Mouse (Mus musculus) ES-Bruce4 (cell line): ENCODE results near the gene Tlx2. TPM values are rescaled to one million over a fixed set of nuclear protein-coding genes. Genes with fewer than 3 reads are reported as not detected.

Experiments used
- H3K27ac ChIP-seq: 2 replicates; pipeline ENCODE4 v1.5.1; 2012; ENCODE audit warnings: low read length, inconsistent platforms; ENCODE audit not compliant: insufficient read depth
- H3K27me3 ChIP-seq: 2 replicates; pipeline ENCODE4 v1.6.1; 2012; ENCODE audit warnings: mild to moderate bottlenecking, low read length, inconsistent platforms; ENCODE audit not compliant: control insufficient read depth, poor library complexity, insufficient read depth, severe bottlenecking
- H3K36me3 ChIP-seq: 2 replicates; pipeline ENCODE4 v1.6.1; 2012; ENCODE audit warnings: inconsistent platforms, mild to moderate bottlenecking, low read length, moderate library complexity; ENCODE audit not compliant: control insufficient read depth, poor library complexity, insufficient read depth, severe bottlenecking
- H3K4me1 ChIP-seq: one replicate; pipeline ENCODE4 v1.8.1; 2011; ENCODE audit warnings: low read length; ENCODE audit not compliant: control insufficient read depth, insufficient read depth
- H3K4me3 ChIP-seq: 2 replicates; pipeline ENCODE4 v1.5.1; 2011; ENCODE audit warnings: low read depth, mild to moderate bottlenecking, low read length
- H3K9ac ChIP-seq: 2 replicates; pipeline ENCODE4 v1.6.1; 2012; ENCODE audit warnings: low read depth, mild to moderate bottlenecking, inconsistent platforms; ENCODE audit not compliant: poor library complexity, severe bottlenecking
- H3K9me3 ChIP-seq: replicated peaks from 2 replicates; pipeline ENCODE4 v1.6.1; 2012; ENCODE audit warnings: mild to moderate bottlenecking, low read length, inconsistent platforms; ENCODE audit not compliant: control insufficient read depth, poor library complexity, insufficient read depth, severe bottlenecking
- CTCF ChIP-seq: IDR thresholded peaks from one replicate; pipeline ENCODE4 v1.8.1; 2011; ENCODE audit warnings: low read depth, low read length
- EP300 ChIP-seq: IDR thresholded peaks from 2 replicates; pipeline ENCODE4 v1.6.1; 2011; ENCODE audit warnings: low read depth, low read length; ENCODE audit not compliant: insufficient read depth
- POLR2A ChIP-seq: IDR thresholded peaks from one replicate; pipeline ENCODE4 v1.8.1; 2011; ENCODE audit warnings: low read length; ENCODE audit not compliant: insufficient read depth
- polyA plus RNA-seq: library from polyadenylated mRNA; stranded (reverse); fragments of >200 nt; gene quantifications from 2 replicates; pipeline ENCODE4 v1.2.4, GENCODE M21; 2011; ENCODE audit warnings: low read depth; ENCODE audit not compliant: missing spikeins, insufficient read depth, insufficient read length

Gene Tlx2
- polyA plus RNA-seq, 1 experiment: not detected

GRCm38 (mm10) chr6:83116373-83117164 lies 46.5 kb upstream of the Tlx2 start:
- Histone ChIP-seq H3K27ac (no peak overlapping the region), H3K9me3 (no peaks in the 10 kb centered on the region), H3K9ac (peak overlapping the region; percentile 73), H3K36me3 (0 out of 2 replicates have a peak, but pooled peaks cover 4% of the 10 kb centered on the region), H3K4me3 (peak overlapping the region; percentile 94), H3K4me1 (no peaks in the 10 kb centered on the region), H3K27me3 (no peaks in the 10 kb centered on the region)
- TF ChIP-seq POLR2A (no peak), CTCF (no peak), EP300 (no peak)

- Histone ChIP-seq H3K4me1 (no peaks in the 10 kb centered on the region), H3K4me3 (peak overlapping the region; percentile 94), H3K27me3 (no peaks in the 10 kb centered on the region), H3K9ac (peak overlapping the region; percentile 73), H3K27ac (no peak overlapping the region), H3K36me3 (0 out of 2 replicates have a peak, but pooled peaks cover 4% of the 10 kb centered on the region), H3K9me3 (no peaks in the 10 kb centered on the region)
- TF ChIP-seq EP300: no peak
- no peak for TF ChIP-seq POLR2A
- TF ChIP-seq CTCF: no peak
These were observed 45.7 kb upstream of the Tlx2 start for GRCm38 (mm10) chr6:83115682-83116372.

DNA sequence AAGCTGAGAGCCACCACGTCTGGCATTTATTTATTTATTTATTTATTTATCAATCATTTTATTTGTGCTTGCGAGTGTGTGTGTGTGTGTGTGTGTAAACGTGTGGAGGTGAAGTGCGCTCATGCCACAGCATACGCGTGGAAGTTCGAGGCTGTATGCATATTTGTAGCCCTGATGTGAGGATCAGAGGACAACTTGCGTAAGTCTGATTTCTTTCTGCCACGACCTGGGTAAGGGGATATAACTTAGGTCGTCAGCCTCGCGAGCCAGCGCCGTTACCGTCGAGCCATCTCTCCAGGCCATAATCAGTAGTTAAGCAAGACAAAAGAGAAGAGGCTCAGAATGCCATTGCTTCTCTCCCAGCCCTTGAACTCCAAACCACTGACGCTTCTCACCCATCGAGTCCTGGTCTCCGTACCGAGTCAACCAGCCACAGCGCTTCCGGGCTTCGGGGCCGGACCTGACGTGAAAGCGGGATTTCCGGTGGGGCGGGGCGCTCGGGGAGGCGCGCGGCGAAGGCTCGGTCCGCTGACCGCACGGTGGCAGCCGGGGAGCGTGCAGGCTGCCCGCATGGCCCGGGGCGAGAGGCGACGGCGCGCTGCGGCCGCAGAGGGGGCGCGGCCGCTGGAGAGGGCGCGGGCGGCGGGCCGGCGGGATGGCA lies 45.0 kb upstream of the Tlx2 start, which contains the start of gene Mogs:
Gene Mogs (plus strand): TSS at position 486 of the 661 bp plus-strand sequence.
- no peaks in the 10 kb centered on the region for H3K9me3 ChIP-seq
- no peaks in the 10 kb centered on the region for H3K4me1 ChIP-seq
- H3K36me3 ChIP-seq: 0 out of 2 replicates have a peak, but pooled peaks cover 4% of the 10 kb centered on the region
- TF ChIP-seq CTCF (peak; percentile 29), POLR2A (peak; percentile 76), EP300 (no peak)
- peak within 1 kb of the TSS; percentile 73 for H3K9ac ChIP-seq
- H3K27me3 ChIP-seq: no peaks in the 10 kb centered on the region
- H3K4me3 ChIP-seq: peak within 1 kb of the TSS; percentile 94
- no peak within 1 kb of the TSS for H3K27ac ChIP-seq

DNA sequence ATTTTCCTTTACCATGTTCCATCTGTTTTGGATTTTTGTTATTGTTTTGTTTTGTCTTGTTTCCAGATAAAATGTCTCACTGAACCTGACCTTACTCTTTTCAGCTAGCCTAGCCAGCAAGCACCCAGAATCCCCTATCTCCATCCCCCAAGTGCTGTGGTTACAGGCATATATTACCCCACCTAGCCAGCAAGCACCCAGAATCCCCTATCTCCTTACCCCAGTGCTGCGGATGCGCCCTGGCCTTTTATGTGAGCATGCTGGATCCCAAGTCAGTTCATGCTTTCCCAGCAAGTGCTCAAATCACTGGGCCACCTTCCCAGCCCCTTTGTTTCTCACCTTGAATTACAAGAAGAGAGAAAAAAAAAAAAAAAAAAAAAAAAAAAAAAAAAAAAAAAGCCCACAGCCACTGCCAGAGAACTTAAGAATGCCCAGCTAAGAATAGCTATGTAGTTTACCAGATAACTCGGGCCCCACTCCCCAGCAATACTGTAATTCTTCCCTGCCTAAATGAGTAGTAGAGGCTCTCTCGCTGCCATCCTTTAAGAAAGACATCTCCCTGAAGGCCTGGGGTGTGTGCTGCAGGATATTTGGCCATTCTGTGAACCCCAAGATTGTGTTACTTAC lies 41.5 kb upstream of the Tlx2 start:
- Histone ChIP-seq H3K4me1 (no peaks in the 10 kb centered on the region), H3K36me3 (no peaks in the 10 kb centered on the region), H3K27me3 (no peaks in the 10 kb centered on the region), H3K4me3 (no peak overlapping the region), H3K9ac (no peak overlapping the region), H3K27ac (no peak overlapping the region), H3K9me3 (no peaks in the 10 kb centered on the region)
- TF ChIP-seq EP300 (no peak), CTCF (no peak), POLR2A (no peak)

- Histone ChIP-seq H3K4me1 (no peaks in the 10 kb centered on the region), H3K27me3 (no peaks in the 10 kb centered on the region), H3K4me3 (peak within 1 kb of the TSS; percentile 81), H3K36me3 (no peaks in the 10 kb centered on the region), H3K9me3 (no peaks in the 10 kb centered on the region), H3K27ac (no peak within 1 kb of the TSS), H3K9ac (peak within 1 kb of the TSS; percentile 68)
- TF ChIP-seq POLR2A (peak; percentile 47), EP300 (no peak), CTCF (no peak)
These were observed 38.9 kb upstream of the Tlx2 start, which contains the start of gene Mrpl53 for GRCm38 (mm10) chr6:83108762-83109668. Gene Mrpl53, plus strand, starts transcription at chr6:83109040.
